Mouse (Mus musculus): ENCODE data around the gene Rptor. TPM values are rescaled to one million over a fixed set of nuclear protein-coding genes. Genes with fewer than 3 reads are reported as not detected.
"Not testable (repeated sequence)": the region's sequence is repeated elsewhere in the genome, so short reads cannot be mapped to it uniquely, and the experiment has no call there.

The Rptor gene
- polyA plus RNA-seq, 1 experiment, result 15.2 TPM

GRCm38 (mm10) chr11:119641831-119642381 is 39.2 kb downstream of the Rptor start:
- WGBS, result 77% methylated on average over 9 of the region's 9 CpGs
- no peak for DNase-seq (ENCODE audit: low read depth, low spot score)

- no peak for DNase-seq (ENCODE audit: low read depth, low spot score)
- 89% methylated on average over 7 of the region's 7 CpGs for WGBS
These were observed 40.6 kb downstream of the Rptor start for GRCm38 (mm10) chr11:119643347-119643746.

GRCm38 (mm10) chr11:119644140-119644539 is 41.4 kb downstream of the Rptor start:
- DNase-seq (ENCODE audit: low read depth, low spot score), result no peak
- WGBS, result 72% methylated on average over 7 of the region's 7 CpGs

GRCm38 (mm10) chr11:119644612-119645379 is 42.1 kb downstream of the Rptor start:
- 92% methylated on average over 14 of the region's 14 CpGs for WGBS

GRCm38 (mm10) chr11:119650456-119650855 is 47.8 kb downstream of the Rptor start:
- no peak for DNase-seq (ENCODE audit: low read depth, low spot score)

More at GRCm38 (mm10) chr11:119644612-119645379, 42.1 kb downstream of the Rptor start:
- no peak for DNase-seq (ENCODE audit: low read depth, low spot score)

GRCm38 (mm10) chr11:119653336-119653735 is 50.6 kb downstream of the Rptor start:
- 84% methylated on average over 9 of the region's 9 CpGs for WGBS
- no peak for DNase-seq (ENCODE audit: low read depth, low spot score)

- WGBS, result 33% methylated on average over 6 of the region's 6 CpGs
- DNase-seq (ENCODE audit: low read depth, low spot score), result peak; percentile 24
These were observed 54.8 kb downstream of the Rptor start for GRCm38 (mm10) chr11:119657534-119657933.

- 93% methylated on average over 3 of the region's 3 CpGs for WGBS
- no peak for DNase-seq (ENCODE audit: low read depth, low spot score)
These were observed 56.6 kb downstream of the Rptor start for GRCm38 (mm10) chr11:119659296-119659695.

GRCm38 (mm10) chr11:119661479-119661878 is 58.8 kb downstream of the Rptor start:
- WGBS, result 46% methylated on average over 4 of the region's 4 CpGs

GRCm38 (mm10) chr11:119663876-119664275 is 61.2 kb downstream of the Rptor start:
- no peak for DNase-seq (ENCODE audit: low read depth, low spot score)
- WGBS, result 85% methylated on average over 2 of the region's 2 CpGs

More at GRCm38 (mm10) chr11:119661479-119661878, 58.8 kb downstream of the Rptor start:
- DNase-seq (ENCODE audit: low read depth, low spot score), result not testable (repeated sequence)

- 85% methylated on average over 10 of the region's 10 CpGs for WGBS
These were observed 62.1 kb downstream of the Rptor start for GRCm38 (mm10) chr11:119664678-119665307.

GRCm38 (mm10) chr11:119665308-119665702 is 62.6 kb downstream of the Rptor start:
- no peak for DNase-seq (ENCODE audit: low read depth, low spot score)
- WGBS, result 89% methylated on average over 5 of the region's 5 CpGs

More at GRCm38 (mm10) chr11:119664678-119665307, 62.1 kb downstream of the Rptor start:
- no peak for DNase-seq (ENCODE audit: low read depth, low spot score)

- no peak for DNase-seq (ENCODE audit: low read depth, low spot score)
- 29% methylated on average over 2 of the region's 2 CpGs for WGBS
These were observed 63.9 kb downstream of the Rptor start for GRCm38 (mm10) chr11:119666567-119667108.

- WGBS, result 69% methylated on average over 11 of the region's 11 CpGs
- DNase-seq (ENCODE audit: low read depth, low spot score), result no peak
These were observed 68.3 kb downstream of the Rptor start for GRCm38 (mm10) chr11:119670690-119671666.

- WGBS, result 79% methylated on average over 2 of the region's 2 CpGs
- DNase-seq (ENCODE audit: low read depth, low spot score), result no peak
These were observed 69.3 kb downstream of the Rptor start for GRCm38 (mm10) chr11:119672041-119672440.

- 61% methylated on average over 4 of the region's 4 CpGs for WGBS
These were observed 70.1 kb downstream of the Rptor start for GRCm38 (mm10) chr11:119672775-119673174.

GRCm38 (mm10) chr11:119674835-119675234 is 72.1 kb downstream of the Rptor start:
- 41% methylated on average over 4 of the region's 4 CpGs for WGBS
- no peak for DNase-seq (ENCODE audit: low read depth, low spot score)

More at GRCm38 (mm10) chr11:119672775-119673174, 70.1 kb downstream of the Rptor start:
- DNase-seq (ENCODE audit: low read depth, low spot score), result no peak

- no peak for DNase-seq (ENCODE audit: low read depth, low spot score)
- 62% methylated on average over 6 of the region's 6 CpGs for WGBS
These were observed 72.8 kb downstream of the Rptor start for GRCm38 (mm10) chr11:119675546-119675945.

- WGBS, result 53% methylated on average over 7 of the region's 7 CpGs
- no peak for DNase-seq (ENCODE audit: low read depth, low spot score)
These were observed 74.2 kb downstream of the Rptor start for GRCm38 (mm10) chr11:119676751-119677411.
